Mouse (Mus musculus): ENCODE results near the gene Slc38a10. TPM values are rescaled to one million over a fixed set of nuclear protein-coding genes. Genes with fewer than 3 reads are reported as not detected.

The Slc38a10 gene
- total RNA-seq, 4 experiments from 2014 or later = 80.0 to 98.8 (median 89.6) TPM

DNA sequence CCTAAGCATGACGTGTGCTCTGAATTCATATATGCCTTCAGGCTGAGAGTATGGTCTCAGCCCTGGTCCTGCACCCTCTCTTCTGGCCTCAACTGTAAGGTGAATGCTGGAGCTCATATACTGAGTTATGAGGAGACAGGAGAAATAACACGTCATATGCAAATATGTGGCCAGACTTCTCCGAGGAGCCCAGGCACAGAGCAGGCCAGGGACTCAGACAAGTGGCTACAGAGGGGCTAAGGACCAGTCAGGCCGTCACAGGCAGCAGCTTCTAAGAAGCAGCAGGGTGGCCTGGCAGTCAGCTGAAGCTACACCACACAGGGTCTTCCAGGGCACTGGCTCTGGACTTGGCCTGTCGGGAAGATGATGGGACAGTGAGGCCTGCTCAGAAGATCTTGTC is 87.8 kb downstream of the Slc38a10 start:
- no peak for DNase-seq (ENCODE audit: low spot score in 2 of 2)

GRCm38 (mm10) chr11:120060634-120061033 is 90.5 kb downstream of the Slc38a10 start:
- no peak for DNase-seq (ENCODE audit: low spot score in 2 of 2)

GRCm38 (mm10) chr11:120055953-120056732 is 95.0 kb downstream of the Slc38a10 start:
- DNase-seq (ENCODE audit: low spot score in 2 of 2) = no peak

Small RNA genes lying within 50 kb of the gene (microRNA-seq; reads per million reads assigned to microRNA genes)
- gene Gm25948 = 0 reads per million in 2 experiments

Other genes starting within 250 kb of the Slc38a10 start
- gene Chmp6, start 237.9 kb downstream of the Slc38a10 start, total RNA-seq (2022) = 10 to 100 TPM; 39.5 to 43.1 (median 41.9) TPM
- gene Baiap2, start 208.6 kb downstream of the Slc38a10 start, total RNA-seq (2022) = 100 to 1,000 TPM; 214 to 238 (median 219) TPM
- gene Aatk, start 104.2 kb downstream of the Slc38a10 start, total RNA-seq (2022) = 100 to 1,000 TPM; 217 to 244 (median 225) TPM
- gene Cep131, start 64.5 kb downstream of the Slc38a10 start, total RNA-seq (2022) = 10 to 100 TPM; 29.8 to 37.4 (median 32.2) TPM
- 10 to 100 TPM; 15.7 to 17.7 (median 17.0) TPM for gene Tepsin, start 52.6 kb downstream of the Slc38a10 start, total RNA-seq (2022)
- gene Ndufaf8, start 52.4 kb downstream of the Slc38a10 start, total RNA-seq (2022) = 10 to 100 TPM; 27.8 to 44.9 (median 35.4) TPM
- gene Bahcc1, start 81.6 kb upstream of the Slc38a10 start, total RNA-seq (2022) = 10 to 100 TPM; 20.8 to 23.0 (median 21.6) TPM
- 1,000 to 10,000 TPM; 1,267 to 1,347 (median 1,329) TPM for gene Actg1, start 197.2 kb upstream of the Slc38a10 start, total RNA-seq (2022)
- 1 to 10 TPM in 1 of 4 experiments, under 1 TPM in 1, not detected in 2; 0.37 to 1.2 TPM for gene Fscn2, start 210.2 kb upstream of the Slc38a10 start, total RNA-seq (2022)
- gene Faap100, start 227.4 kb upstream of the Slc38a10 start, total RNA-seq (2022) = 10 to 100 TPM; 14.0 to 17.2 (median 14.9) TPM